Mouse (Mus musculus): ENCODE measurements around the gene Lnx1. TPM values are rescaled to one million over a fixed set of nuclear protein-coding genes. Genes with fewer than 3 reads are reported as not detected.

Gene Lnx1
- polyA plus RNA-seq, 1 experiment from 2014 or later: 2.9 TPM

- no peaks in the 10 kb centered on the region for H3K27me3 ChIP-seq (replicated peaks; ENCODE audit: insufficient read depth, low read length)
- no peak overlapping the region for H3K4me2 ChIP-seq (replicated peaks; ENCODE audit: low read depth, low read length)
- H3K9ac ChIP-seq (replicated peaks; ENCODE audit: low read depth): no peak overlapping the region
- H3K4me3 ChIP-seq (ENCODE audit: low read depth, low read length): no peak overlapping the region
- WGBS: 63% methylated on average over 7 of the region's 7 CpGs
- no peaks in the 10 kb centered on the region for H3K4me1 ChIP-seq (ENCODE audit: insufficient read depth, low read depth, low read length)
- no peak for TF ChIP-seq CTCF (IDR thresholded peaks at IDR 0.05)
- TF ChIP-seq EP300 (IDR thresholded peaks at IDR 0.05): no peak
- DNase-seq (ENCODE audit: low spot score) (no peak), ATAC-seq (no peak)
- no peaks in the 10 kb centered on the region for H3K9me3 ChIP-seq (ENCODE audit: low read length)
- H3K36me3 ChIP-seq (ENCODE audit: insufficient read depth, low read length): no peaks in the 10 kb centered on the region
- no peak overlapping the region for H3K27ac ChIP-seq (ENCODE audit: low read length)
Observed at GRCm38 (mm10) chr5:74679631-74680030, 23.1 kb downstream of the Lnx1 start.

GRCm38 (mm10) chr5:74678693-74679092 lies 24.0 kb downstream of the Lnx1 start:
- Histone ChIP-seq H3K9ac (replicated peaks; ENCODE audit: low read depth) (no peak overlapping the region), H3K4me3 (ENCODE audit: low read depth, low read length) (no peak overlapping the region), H3K4me2 (replicated peaks; ENCODE audit: low read depth, low read length) (no peak overlapping the region), H3K9me3 (ENCODE audit: low read length) (no peaks in the 10 kb centered on the region), H3K27me3 (replicated peaks; ENCODE audit: insufficient read depth, low read length) (no peaks in the 10 kb centered on the region), H3K27ac (ENCODE audit: low read length) (no peak overlapping the region), H3K36me3 (ENCODE audit: insufficient read depth, low read length) (no peaks in the 10 kb centered on the region), H3K4me1 (ENCODE audit: insufficient read depth, low read depth, low read length) (no peaks in the 10 kb centered on the region)
- no peak for DNase-seq (ENCODE audit: low spot score)
- TF ChIP-seq EP300 (IDR thresholded peaks at IDR 0.05) (no peak), CTCF (IDR thresholded peaks at IDR 0.05) (no peak)
- ATAC-seq: no peak
- WGBS: 84% methylated on average over 5 of the region's 5 CpGs

- H3K27ac ChIP-seq (ENCODE audit: low read length): no peak overlapping the region
- peak; percentile 49; the same call in 1 of the 2 replicates for ATAC-seq
- H3K27me3 ChIP-seq (replicated peaks; ENCODE audit: insufficient read depth, low read length): no peaks in the 10 kb centered on the region
- H3K4me1 ChIP-seq (ENCODE audit: insufficient read depth, low read depth, low read length): no peaks in the 10 kb centered on the region
- DNase-seq (ENCODE audit: low spot score): no peak
- H3K9ac ChIP-seq (replicated peaks; ENCODE audit: low read depth): no peak overlapping the region
- 67% methylated on average over 18 of the region's 19 CpGs for WGBS
- no peak overlapping the region for H3K4me2 ChIP-seq (replicated peaks; ENCODE audit: low read depth, low read length)
- H3K36me3 ChIP-seq (ENCODE audit: insufficient read depth, low read length): no peaks in the 10 kb centered on the region
- H3K4me3 ChIP-seq (ENCODE audit: low read depth, low read length): no peak overlapping the region
- TF ChIP-seq EP300 (IDR thresholded peaks at IDR 0.05) (no peak), CTCF (IDR thresholded peaks at IDR 0.05) (no peak)
- H3K9me3 ChIP-seq (ENCODE audit: low read length): no peaks in the 10 kb centered on the region
Observed at GRCm38 (mm10) chr5:74677399-74678338, 25.0 kb downstream of the Lnx1 start.

- Histone ChIP-seq H3K4me2 (replicated peaks; ENCODE audit: low read depth, low read length) (no peak overlapping the region), H3K9ac (replicated peaks; ENCODE audit: low read depth) (no peak overlapping the region), H3K4me3 (ENCODE audit: low read depth, low read length) (no peak overlapping the region), H3K27ac (ENCODE audit: low read length) (no peak overlapping the region), H3K36me3 (ENCODE audit: insufficient read depth, low read length) (no peaks in the 10 kb centered on the region), H3K27me3 (replicated peaks; ENCODE audit: insufficient read depth, low read length) (no peaks in the 10 kb centered on the region), H3K4me1 (ENCODE audit: insufficient read depth, low read depth, low read length) (no peaks in the 10 kb centered on the region), H3K9me3 (ENCODE audit: low read length) (no peaks in the 10 kb centered on the region)
- no peak for TF ChIP-seq EP300 (IDR thresholded peaks at IDR 0.05)
- TF ChIP-seq CTCF (IDR thresholded peaks at IDR 0.05): no peak
- ATAC-seq (no peak), DNase-seq (ENCODE audit: low spot score) (no peak)
- 88% methylated on average over 5 of the region's 5 CpGs for WGBS
Observed at GRCm38 (mm10) chr5:74672556-74672955, 30.2 kb downstream of the Lnx1 start.

GRCm38 (mm10) chr5:74670877-74671276 lies 31.8 kb downstream of the Lnx1 start:
- H3K36me3 ChIP-seq (ENCODE audit: insufficient read depth, low read length): no peaks in the 10 kb centered on the region
- H3K9ac ChIP-seq (replicated peaks; ENCODE audit: low read depth): no peak overlapping the region
- no peaks in the 10 kb centered on the region for H3K27me3 ChIP-seq (replicated peaks; ENCODE audit: insufficient read depth, low read length)
- 49% methylated on average over 3 of the region's 3 CpGs for WGBS
- TF ChIP-seq EP300 (IDR thresholded peaks at IDR 0.05) (no peak), CTCF (IDR thresholded peaks at IDR 0.05) (no peak)
- H3K4me3 ChIP-seq (ENCODE audit: low read depth, low read length): no peak overlapping the region
- H3K9me3 ChIP-seq (ENCODE audit: low read length): no peaks in the 10 kb centered on the region
- DNase-seq (ENCODE audit: low spot score) (no peak), ATAC-seq (no peak)
- no peak overlapping the region for H3K4me2 ChIP-seq (replicated peaks; ENCODE audit: low read depth, low read length)
- H3K27ac ChIP-seq (ENCODE audit: low read length): no peak overlapping the region
- H3K4me1 ChIP-seq (ENCODE audit: insufficient read depth, low read depth, low read length): no peaks in the 10 kb centered on the region

GRCm38 (mm10) chr5:74669925-74670324 lies 32.8 kb downstream of the Lnx1 start:
- Histone ChIP-seq H3K4me3 (ENCODE audit: low read depth, low read length) (no peak overlapping the region), H3K27me3 (replicated peaks; ENCODE audit: insufficient read depth, low read length) (no peaks in the 10 kb centered on the region), H3K36me3 (ENCODE audit: insufficient read depth, low read length) (no peaks in the 10 kb centered on the region), H3K4me2 (replicated peaks; ENCODE audit: low read depth, low read length) (no peak overlapping the region), H3K27ac (ENCODE audit: low read length) (no peak overlapping the region), H3K9ac (replicated peaks; ENCODE audit: low read depth) (no peak overlapping the region), H3K4me1 (ENCODE audit: insufficient read depth, low read depth, low read length) (no peaks in the 10 kb centered on the region), H3K9me3 (ENCODE audit: low read length) (no peaks in the 10 kb centered on the region)
- no peak for ATAC-seq
- no peak for TF ChIP-seq CTCF (IDR thresholded peaks at IDR 0.05)
- no peak for TF ChIP-seq EP300 (IDR thresholded peaks at IDR 0.05)
- no peak for DNase-seq (ENCODE audit: low spot score)
- 52% methylated on average over 6 of the region's 6 CpGs for WGBS

Measured in lung, postnatal 0 days (tissue).